Mouse (Mus musculus) mouse trophoblast stem cell (cell line): Measurements from ENCODE around the gene Masp1.

ENCODE experiments used
- in situ Hi-C, 2 experiments: fragments of 300-500 bp; cut with MseI, MboI; formaldehyde crosslinking; loops; 2 replicates in 1 of 2; 3 replicates in 1 of 2; pipeline ENCODE4 v1.15.1; 2025

The Masp1 gene

GRCm38 (mm10) chr16:23403008-23403755, 117.4 kb downstream of the Masp1 start:
- in situ Hi-C loops: no loop called here

DNA sequence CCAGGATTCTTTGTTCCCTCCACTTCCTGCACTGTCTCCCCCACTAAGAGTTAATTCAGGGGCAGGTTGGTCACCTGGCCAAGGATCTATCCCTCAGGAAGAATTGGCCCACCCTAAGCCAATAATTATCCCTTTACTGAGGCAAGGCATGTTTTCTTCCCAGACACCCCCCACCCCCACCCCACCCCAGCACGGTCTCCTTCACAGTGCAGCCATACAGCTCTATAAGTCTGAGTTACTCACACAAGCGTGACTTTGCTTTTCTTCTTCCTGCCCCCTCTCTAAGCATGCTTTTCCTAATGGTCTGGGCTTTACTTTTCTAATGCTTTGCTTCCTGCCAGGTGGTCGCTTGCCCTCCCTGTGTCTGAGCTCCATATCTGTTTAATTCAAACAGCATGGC, 118.7 kb downstream of the Masp1 start:
- in situ Hi-C loops: no loop called here

GRCm38 (mm10) chr16:23401463-23401862, 119.2 kb downstream of the Masp1 start:
- in situ Hi-C loops: no loop called here
